Mouse (Mus musculus): Measurements from ENCODE around the gene Med29. TPM values are rescaled to one million over a fixed set of nuclear protein-coding genes. Genes with fewer than 3 reads are reported as not detected.
"Not testable (repeated sequence)": the region's sequence is repeated elsewhere in the genome, so short reads cannot be mapped to it uniquely, and the experiment has no call there.

Med29 gene
- polyA plus RNA-seq, 1 experiment, result 58.9 TPM

DNA sequence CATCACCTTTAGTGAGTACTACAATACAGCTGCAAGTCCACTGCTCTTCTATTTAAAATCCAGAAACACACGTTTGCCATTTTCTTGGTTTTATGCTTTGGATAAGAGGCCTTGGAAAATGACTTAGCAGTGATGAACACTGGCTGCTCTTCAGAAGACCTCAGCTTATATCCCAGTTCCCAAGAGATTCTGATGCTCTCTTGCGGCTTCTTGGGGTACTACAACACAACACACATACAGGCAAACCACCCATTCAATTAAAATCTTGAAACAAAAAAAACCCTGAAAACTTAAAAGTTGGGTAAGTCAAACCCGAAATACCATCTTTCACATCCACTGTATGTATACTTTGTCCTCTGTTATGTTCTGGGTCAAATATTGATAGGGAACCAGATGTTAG, 5.5 kb upstream of the Med29 start:
- no peak for DNase-seq (ENCODE audit: low read depth)

DNA sequence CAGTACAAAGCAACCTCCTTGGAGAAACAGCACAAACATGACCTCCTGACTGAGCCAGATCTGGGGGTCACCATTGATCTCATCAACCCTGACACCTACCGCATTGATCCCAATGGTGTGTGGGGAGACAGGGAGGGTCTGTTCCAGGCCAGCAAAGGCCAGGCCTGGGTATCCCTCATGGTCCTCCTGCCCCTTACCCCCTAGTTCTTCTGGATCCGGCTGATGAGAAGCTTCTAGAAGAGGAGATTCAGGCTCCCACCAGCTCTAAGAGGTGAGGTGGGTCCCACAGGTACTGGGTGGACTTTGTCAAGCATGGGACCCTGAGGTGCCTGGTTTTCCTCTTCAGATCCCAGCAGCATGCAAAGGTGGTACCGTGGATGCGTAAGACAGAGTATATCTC, 2.9 kb upstream of the Med29 start:
- no peak for DNase-seq (ENCODE audit: low read depth)

DNA sequence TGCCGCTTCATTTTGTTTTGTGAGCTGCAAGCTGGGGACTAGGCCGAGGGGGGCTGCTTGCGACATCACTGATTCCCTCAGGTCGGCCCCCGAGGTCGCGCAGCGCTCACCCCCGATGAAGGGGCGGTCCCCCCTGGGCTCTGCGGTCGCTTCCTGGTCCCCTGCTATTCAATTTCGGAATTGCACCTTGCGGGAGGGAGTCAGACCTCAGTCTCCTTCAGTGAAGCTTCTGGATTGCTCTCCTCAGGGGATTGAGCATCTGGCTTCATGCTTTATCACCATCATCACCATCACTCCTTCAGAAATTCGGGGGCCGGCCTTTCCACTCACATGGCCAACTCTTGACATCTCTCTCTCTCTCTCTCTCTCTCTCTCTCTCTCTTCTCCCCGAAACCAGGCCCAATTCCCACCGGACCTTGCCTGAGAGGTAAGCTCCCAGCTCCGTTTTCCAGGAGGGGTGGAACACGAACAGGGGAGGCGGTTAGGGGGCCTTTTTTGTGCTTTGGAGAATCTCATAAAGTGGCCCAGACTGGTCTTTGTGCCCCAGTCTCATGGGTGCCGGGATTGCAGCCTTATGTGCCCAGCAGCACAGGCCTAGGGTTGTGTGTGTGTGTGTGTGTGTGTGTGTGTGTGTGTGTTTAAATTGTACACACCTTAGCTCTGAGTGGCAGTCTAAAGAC, 904 bp upstream of the Med29 start:
- DNase-seq (ENCODE audit: low read depth), result no peak

DNA sequence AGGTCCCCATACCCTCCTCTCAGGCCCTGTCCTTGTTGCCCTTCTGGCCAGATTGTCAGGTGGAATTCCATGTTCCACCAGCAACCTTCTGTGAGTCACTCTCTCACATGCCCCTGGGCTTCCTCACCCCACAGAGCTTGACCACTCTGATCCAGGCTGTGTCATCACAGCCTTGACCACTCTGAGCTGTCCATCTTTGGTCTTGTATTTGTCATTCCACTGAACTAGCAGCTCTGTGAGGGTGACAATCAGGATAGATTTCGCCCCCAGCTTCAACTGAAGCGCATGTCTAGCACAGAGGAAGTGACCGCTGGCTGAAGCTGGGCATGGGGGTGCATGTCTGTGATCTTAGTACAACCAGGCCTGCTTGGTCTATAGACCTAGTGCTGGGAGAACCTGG, 2.2 kb downstream of the Med29 start:
- DNase-seq (ENCODE audit: low read depth), result no peak

DNA sequence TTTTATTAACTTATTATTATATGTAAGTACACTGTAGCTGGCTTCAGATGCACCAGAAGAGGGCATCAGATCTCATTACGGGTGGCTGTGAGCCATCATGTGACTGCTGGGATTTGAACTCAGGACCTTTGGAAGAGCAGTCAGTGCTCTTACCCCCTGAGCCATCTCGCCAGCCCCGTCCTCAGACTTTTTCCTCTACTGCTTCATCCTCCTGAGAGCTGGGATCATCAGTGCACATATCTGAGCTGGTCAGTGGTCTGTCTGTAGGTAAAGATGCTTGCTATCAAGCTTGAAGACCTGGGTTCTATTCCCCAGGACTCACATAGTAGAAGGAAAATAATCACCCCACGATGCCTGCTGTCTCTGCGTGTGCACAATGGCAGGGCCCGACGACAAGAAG, 5.1 kb downstream of the Med29 start:
- not testable (repeated sequence) for DNase-seq (ENCODE audit: low read depth)

DNA sequence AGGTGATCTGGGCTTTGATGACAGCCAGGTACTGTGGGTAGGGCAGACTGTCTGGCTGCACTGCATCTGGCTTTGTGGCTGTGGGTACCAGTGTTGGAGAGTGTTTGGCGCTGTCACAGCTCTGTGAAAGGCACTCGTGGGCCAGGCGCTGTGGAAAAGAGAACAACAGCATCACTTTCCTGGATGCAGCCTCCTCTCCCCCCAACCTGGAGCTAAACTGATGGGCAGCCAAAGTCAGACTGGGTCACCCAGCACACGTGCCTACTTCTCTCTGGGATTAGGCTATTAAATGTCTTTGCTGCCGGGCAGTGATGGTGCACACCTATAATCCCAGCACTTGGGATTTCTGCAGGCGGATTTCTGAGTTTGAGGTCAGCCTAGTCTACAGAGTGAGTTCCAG, 5.6 kb downstream of the Med29 start:
- DNase-seq (ENCODE audit: low read depth), result not testable (repeated sequence)

DNA sequence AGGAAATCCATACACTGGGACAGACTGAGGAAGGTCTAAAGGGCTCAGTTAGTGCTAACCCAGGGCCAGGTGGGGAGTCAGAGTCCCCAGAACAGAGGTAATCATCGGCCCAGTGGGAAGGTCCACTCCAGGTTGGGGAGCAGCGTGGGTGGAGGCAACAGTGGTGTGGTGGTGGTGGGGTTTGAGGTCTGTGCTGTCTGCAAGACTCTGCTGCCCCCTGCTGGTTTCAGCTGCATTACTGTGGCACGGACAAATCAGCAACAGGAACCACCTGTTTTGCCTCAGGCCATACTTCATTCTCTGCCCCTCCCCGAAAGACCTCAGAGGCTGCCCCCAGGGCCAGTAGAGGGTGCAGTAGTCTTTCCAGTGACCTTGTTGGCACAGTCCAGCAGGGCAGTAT, 6.0 kb downstream of the Med29 start:
- DNase-seq (ENCODE audit: low read depth), result no peak

DNA sequence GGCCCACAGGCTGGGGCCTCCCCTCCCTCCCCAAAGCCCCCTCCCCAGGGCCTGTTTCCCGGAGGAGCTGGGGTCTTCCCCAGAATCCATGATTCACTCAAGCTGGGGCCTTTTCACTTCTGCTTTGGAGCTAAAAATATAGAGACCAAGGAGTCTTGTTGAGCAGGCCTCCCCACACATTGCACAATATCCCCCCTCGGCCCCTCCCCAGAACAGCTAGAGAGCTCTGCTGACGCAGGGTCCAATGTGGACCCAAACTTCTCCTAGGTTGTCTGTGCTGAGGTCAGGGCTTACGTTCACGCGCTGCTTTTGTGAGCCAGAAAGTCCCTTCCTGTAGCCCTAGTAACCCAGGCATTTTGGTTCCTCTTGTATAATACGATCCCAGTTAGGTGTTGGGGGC, 6.5 kb downstream of the Med29 start:
- DNase-seq (ENCODE audit: low read depth), result no peak

DNA sequence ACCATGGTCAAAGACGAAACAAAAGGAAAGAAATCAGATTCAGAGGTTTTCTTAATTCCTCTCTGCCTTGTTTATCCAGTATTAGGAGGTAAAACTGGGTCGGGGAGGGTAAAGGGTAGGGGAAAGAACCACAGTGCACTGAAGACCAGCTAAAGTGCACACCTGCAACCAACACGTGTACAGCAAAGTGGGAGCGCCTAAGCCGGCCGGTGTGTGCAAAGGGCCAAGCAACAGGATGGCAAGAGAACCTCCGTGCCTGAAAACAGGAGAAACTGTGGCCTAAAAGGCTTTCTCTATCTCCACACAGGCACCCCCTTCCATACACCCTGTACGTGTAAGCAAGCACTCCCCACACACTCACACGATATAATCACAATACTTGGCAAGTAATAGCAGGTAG, 7.3 kb downstream of the Med29 start:
- no peak for DNase-seq (ENCODE audit: low read depth)

DNA sequence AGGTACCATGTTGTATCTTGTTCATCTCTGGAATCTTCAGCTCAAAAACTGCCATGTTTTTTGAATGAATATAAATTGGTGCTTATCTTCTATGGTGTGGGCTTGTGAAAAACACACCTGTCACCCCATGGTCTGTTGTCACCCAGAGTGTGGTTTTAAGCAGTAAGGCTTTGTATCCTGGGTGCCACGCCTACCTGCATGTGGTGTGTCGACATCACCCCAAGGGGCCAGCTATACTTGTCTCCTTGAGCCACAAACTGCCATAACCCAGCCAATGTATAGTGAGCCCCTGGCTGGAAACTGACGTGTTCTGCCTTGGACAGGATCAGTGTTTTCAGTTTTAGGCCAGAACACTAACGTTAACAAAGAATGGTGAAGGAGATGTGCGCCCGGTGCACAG, 8.3 kb downstream of the Med29 start:
- DNase-seq (ENCODE audit: low read depth), result no peak

DNA sequence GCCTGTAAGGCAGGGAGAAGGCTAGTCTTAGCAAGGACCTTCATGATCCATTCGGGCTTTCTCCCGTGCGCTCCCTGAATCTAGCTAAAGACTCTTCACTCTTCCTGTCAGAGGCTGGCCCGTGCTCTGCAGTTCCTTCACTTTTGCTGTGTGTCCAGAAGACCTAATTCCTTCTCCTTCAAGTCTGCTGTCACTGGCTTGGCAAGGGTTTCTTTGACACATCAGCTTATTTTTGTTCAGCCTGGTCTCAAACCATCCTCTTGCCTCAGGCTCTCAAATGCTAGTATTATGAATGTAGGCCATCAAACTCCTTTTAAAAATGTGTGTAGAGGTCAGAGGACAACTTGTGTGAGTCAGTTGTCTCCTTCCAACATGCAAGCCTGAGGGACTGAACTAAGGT, 8.9 kb downstream of the Med29 start:
- DNase-seq (ENCODE audit: low read depth), result no peak

DNA sequence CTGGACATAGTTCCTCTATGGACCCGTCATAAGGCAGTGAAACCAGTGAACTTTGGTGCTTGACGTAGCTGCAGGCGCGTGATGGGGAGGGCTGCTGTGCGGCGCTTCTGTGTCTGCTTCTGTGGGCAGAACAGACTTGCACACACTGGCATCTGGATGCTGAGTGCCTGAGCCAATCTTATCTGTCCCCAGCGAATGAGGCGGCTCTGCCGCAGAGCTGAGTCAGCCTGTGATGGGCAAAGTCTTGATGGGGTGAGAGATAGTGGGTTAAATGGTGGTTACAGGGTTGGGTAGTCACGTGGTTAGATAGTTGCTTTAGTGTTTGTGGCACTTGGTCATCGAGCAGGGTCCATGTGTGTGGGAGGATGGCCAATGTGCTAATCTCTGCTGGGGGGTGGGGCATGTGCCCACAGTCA, 9.5 kb downstream of the Med29 start:
- DNase-seq (ENCODE audit: low read depth), result no peak

DNA sequence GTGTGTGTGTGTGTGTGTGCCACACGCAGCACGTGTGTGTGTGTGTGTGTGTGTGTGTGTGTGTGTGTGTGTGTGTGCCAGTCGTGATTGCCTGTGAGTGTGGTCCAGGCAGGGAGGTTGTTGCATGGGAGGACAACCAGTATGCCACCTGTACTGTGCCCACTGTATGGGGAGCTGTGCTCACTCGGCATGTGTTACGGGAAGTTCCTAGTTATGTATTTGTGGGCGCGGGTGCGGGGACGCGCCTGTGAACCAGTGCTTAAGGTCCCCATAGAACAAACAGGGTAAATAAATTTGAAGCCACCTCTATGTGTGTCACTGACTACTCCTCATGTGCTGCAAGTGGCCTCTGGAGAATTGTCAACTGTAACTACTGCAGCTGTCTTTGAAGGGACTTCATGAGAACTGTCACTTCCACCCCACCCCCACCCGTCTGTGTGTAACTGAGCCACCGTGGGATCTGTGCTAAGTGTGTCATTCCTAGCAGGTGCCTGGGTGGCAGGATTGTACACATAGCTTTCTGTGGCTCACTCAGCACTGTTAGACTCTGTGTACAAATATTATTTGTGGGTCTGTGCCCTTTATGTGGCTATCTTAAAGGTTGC, 10.1 kb downstream of the Med29 start:
- no peak for DNase-seq (ENCODE audit: low read depth)

DNA sequence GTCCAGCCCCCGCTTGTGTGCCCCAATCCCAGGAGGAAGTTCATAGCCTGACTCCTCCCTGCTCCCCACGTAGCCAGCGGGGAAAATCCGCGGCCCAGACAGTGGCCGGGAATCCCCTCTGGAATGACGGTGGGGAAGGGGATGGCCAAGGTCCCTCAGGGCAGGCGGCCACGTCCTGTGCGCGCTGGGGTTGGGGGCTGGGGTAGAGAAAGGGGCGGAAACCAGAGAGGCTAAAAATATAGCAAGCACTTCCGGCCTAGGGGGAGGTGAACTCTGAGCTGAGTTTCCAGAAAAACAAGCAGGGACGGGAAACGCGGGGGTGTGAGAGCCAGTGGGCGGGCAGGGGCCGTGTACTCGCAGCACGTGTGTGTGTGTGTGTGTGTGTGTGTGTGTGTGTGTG, 10.6 kb downstream of the Med29 start:
- no peak for DNase-seq (ENCODE audit: low read depth)

DNA sequence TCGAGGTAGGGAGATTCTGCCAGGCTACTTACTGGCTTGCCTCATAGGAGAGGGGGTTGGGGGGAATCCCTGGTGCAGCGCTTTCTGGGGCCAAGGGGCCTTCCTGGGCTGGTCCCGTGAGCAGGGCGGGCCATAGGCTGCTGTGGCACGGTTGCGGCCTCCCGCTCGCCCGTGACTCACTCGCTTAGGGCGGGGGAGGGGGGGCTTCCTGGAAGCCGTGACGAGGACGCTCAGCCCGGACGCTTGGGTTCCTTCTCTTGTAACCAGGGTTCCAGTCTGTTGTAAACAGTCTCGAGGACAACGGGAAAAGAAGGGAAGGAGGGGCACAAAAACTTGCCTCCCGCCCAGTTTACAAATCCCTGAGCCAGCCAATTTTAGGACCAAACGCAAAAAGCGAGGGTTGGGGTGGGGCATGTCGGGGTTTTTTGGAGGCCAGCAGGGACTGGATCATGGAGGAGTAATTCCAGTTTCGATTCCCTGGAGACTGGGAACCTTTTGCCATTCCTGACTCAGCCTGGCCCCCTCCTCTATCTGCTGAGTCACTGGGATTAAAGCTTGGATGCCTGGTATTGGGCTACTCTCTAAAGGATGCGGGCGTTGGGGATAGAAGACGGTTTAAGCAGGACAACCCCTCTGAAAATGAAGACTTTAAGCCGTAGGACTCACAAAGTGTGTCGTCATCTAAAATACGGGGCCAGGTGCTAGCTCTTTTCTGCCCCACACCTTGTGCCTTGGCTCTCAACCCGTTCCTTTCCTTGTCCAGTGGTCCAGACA, 11.3 kb downstream of the Med29 start:
- no peak for DNase-seq (ENCODE audit: low read depth)

DNA sequence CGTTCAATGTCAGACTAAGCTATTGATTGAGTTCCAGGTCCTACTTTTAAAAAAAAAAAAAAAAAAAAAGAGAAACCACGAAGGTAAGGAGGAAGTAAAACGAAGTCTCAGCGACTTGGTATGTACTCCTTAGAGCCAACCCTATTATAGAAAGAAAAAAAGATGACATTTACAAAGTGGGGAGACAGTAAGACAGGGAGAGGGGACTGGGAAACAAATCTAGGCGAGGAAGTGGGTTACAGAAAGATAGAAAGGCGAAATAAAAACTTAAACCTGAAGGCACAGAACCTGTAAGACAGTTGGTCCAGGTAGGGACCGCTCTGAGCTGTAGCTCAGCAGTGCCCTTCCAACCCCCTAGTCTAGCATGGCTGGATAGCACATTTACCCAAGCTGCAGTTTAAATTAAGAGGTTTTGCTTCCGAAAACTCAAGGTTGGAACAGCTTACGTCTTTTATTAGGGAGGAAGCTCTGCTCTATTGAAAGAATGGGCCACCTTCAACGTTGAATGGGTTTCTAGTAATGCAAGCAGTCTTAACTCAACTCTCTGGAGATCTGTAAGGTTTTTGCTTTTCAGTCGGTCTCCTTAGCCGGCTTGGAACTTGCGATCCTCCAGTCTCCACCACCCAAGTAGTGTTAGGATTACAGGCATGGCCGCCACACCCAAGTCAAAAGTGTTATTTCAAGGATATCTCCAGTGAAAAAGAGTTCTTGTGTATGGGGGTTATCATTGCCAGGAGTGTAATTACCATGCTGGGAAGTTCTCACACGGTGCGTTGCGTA, 12.1 kb downstream of the Med29 start, which contains the start of gene Zfp36:
Gene Zfp36, minus strand, starts transcription at position 17 of the 780 bp plus-strand sequence.
- no peak for DNase-seq (ENCODE audit: low read depth)

DNA sequence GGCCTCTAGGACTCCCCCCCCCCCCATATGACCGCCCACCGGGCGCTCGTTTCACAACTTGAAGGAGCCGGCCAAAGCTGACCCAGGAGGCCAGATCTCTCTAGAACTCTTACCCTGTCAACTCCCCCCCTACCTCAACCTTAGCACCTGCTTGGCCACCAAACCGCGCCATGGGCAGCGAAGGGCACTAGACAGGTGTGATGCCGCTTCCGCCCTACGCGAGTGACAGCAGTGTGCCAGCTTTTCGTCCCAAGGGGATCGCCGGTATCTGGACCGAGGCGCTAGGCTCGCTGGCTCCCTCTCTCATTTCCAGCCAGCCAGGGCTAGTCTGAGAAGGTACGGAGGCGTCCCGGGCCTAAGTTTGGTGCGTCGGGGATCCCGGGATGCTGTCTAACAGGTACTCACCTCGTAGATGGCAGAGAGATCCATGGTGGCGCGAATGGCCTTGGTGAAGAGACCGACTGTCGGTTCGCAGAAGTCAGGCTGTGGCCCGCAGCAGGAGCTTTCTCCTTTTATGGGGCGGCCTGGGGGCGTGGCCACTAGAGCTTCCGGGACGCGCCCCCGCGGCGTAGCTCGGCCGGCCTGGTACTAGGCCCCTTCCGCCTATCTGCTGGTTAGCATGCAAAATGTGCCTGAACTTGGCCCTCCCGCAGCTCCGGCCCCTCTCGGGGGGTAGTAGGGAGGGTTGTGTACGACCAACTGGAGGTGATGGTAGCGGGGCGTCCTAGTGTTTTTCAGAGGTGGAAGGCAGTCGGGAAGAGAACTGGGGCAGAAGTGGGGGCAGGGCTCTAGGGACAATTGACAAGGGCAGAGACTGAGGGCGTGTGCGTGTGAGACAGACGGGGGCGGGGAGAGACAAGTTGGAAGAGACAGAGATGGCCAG, 13.5 kb downstream of the Med29 start:
- DNase-seq (ENCODE audit: low read depth), result no peak

DNA sequence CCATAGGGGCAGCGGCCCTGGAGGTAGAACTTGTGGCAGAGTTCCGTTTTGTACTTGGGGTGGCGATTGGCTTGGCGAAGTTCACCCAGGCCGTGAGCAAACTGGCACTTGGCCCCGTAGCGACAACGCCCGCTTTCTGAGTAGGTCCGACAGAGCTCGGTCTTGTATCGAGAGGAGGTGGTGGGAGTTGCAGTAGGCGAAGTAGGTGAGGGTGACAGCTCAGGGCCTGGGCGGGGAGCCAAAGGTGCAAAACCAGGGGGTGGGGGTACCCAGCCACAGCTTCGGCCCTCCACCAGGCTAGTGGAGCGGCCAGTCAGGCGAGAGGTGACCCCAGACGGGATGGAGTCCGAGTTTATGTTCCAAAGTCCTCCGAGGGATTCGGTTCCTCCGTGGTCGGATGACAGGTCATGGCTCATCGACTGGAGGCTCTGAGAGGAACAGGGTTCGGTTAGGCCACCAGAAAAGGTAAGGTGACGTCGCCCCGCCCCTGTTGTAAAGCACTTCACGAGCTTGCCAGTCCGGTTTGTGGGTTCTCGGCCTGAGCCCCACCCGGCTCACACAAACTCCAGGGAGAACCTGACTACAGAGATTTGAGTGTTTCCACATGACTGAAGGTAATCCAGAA, 14.3 kb downstream of the Med29 start:
- no peak for DNase-seq (ENCODE audit: low read depth)

DNA sequence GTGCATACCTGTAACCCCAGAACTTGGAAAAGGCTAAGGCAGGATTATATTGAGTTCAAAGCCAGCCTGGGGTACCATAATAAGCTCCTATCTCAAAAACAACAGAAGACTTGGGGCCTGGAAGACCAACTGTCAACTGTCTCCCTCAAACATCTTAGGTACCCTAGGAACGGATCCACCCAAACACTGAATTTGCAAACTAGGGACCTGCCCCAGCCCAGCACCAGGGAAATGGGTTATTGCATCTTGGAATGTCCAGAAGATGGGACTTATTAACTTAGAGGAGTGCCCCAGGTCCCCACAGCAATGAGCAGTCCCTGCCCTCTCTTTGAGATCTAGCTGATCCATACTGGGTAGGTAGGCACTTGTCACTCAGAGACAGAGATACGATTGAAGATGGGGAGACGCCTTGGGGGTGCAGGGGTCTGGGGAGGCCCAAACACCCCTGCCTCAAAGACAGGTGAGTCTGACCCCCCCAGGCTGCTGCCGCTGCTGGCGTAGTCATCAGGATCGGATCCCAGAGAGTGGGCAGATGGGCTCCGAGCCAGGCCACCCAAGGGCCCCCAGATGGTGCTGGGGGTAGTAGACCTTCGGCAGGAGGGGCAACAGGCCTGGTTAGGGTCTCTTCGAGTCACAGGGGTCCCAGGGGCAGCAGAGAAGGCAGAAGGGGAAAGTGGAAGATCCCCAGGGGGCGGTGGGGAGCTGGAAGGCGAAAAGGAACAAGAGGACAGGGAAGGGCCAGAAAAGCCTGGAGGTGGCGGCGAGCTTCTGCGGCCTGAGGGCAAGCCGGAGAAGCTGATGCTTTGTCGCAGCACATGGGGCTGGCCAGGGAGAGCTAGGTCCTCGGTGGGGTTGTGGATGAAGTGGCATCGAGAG, 15.1 kb downstream of the Med29 start:
- DNase-seq (ENCODE audit: low read depth), result no peak

All from gonadal fat pad, adult 2 months (tissue).